Mouse (Mus musculus) T-helper 17 cell (primary cell): ENCODE results near the gene Abhd6.

Experiments used
- in situ Hi-C, 2 experiments: fragments of 300-600 bp; cut with MboI, MseI; formaldehyde crosslinking; loops; 1 replicate in 1 of 2; 2 replicates in 1 of 2; pipeline ENCODE4 v1.15.1; 2025; ENCODE audit warnings: high pct_unique_total_duplicates in 2 of 2

The Abhd6 gene

DNA sequence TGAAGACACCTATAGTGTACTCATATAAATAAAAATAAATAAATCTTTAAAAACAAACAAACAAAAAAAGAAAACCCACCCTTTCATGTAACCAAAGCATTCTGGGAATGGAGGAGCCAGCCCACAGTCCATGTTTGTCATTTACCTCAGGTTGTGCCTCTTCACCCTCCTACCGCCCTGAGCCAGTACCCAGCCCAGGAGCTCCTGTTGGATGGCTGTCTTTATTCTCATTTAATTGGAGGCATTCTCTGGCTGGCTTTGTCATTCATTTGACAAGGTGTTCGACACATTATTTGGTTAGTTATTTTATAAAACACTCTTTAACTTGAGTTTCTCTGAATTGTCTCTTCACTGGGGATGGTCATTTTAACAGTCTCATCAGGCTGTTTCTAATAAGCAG lies 49.2 kb downstream of the Abhd6 start:
- in situ Hi-C loops, result no loop called here

GRCm38 (mm10) chr14:8052661-8053060 lies 50.0 kb downstream of the Abhd6 start:
- in situ Hi-C loops, result no loop called here

DNA sequence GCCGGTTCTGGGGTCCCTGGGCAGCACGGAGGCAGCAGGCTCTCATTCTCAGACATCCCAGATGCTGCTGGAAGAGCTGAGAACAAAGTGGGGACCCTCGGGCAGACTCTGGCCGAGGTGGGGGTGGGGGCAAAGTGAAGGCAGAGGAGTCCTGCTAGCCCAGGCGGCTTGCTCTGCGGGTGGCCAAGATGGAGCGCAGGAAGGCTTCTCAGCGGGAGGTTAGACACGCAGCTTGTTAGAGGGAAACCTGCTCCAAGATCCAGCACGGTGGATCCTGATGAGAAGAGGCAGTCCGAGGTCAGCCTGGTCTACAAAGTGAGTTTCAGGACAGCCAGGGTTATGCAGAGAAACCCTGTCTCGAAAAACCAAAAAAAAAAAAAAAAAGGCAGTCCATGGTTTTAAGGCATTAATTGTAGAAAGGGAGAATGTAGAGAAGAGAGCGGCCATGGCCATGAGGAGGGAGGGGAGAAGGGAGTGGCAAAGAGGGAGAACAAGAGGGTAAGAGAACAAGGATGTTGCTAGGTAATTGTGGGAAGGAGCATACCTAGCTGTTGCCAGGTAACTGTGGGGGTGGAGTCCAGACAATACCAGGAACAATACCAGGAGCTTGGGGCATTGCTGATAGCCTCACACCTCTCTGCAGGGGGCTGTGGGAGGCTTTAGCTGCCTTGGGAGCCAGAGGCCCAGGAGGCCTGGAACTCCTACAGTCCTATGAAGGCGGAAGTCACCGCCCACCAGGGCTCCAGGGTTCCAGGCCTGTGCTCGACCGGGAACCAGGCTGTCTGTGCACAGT lies 51.8 kb downstream of the Abhd6 start:
- in situ Hi-C loops, result no loop called here

DNA sequence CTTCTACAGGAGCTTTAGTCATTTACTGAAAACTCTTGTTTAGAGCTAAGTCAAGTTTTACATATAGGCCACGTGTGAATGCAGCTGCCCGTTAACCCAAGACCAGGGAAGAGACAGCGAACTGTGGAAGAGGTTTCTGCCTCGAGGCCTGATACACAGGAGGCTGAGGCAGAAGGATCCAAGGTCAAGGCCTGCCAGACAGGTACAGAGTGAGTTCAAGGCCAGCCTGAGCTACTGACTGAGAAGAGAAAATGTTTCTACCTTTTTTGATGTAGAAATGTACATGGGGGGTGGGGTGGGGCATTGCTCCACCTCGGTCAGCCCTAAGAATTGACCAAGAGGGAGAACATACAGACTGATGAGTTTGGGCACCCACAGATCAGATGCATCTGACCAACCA lies 53.4 kb downstream of the Abhd6 start:
- in situ Hi-C loops, result no loop called here

GRCm38 (mm10) chr14:8059938-8060337 lies 57.2 kb downstream of the Abhd6 start:
- in situ Hi-C loops, result no loop called here

- in situ Hi-C loops, result no loop called here
These were observed 59.4 kb downstream of the Abhd6 start for GRCm38 (mm10) chr14:8062076-8062475.

DNA sequence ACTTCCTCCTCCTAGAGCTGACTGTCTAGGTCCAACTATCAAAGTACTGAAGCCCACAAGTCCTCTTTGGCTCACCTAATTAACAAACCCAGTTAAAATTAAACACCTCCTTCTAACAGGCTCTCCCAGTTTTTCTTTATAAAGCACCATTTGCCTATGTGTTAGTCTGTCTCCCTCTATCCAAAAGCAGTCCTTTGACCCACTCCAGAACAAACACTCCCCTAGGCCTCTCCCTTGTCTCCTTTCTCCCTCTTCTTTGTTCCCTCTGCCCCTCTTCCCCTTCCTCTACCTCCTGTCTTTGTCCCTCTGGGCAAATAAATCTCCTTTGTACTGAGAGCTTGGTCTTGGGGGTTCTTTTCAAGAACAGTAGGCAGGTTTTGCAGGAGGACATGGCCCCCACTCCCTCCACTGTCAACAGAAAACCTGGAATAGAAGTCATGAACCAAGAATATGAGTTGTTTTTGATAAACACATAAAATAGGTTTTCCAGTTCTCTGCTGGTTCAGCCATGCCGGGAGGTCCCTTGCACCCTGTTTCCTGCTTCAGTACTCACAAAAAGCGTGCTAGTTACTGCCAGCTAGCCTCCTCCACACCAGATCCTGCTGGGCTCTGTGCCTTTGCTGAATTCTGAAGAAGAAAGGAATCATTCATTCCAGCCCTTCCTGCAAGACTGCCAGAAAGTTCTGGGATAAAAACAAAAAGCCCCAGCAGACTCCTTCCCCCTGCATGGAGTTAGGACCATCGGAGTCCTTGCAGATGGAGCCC lies 60.0 kb downstream of the Abhd6 start:
- in situ Hi-C loops, result no loop called here

GRCm38 (mm10) chr14:8063835-8064785 lies 61.4 kb downstream of the Abhd6 start:
- in situ Hi-C loops, result no loop called here

DNA sequence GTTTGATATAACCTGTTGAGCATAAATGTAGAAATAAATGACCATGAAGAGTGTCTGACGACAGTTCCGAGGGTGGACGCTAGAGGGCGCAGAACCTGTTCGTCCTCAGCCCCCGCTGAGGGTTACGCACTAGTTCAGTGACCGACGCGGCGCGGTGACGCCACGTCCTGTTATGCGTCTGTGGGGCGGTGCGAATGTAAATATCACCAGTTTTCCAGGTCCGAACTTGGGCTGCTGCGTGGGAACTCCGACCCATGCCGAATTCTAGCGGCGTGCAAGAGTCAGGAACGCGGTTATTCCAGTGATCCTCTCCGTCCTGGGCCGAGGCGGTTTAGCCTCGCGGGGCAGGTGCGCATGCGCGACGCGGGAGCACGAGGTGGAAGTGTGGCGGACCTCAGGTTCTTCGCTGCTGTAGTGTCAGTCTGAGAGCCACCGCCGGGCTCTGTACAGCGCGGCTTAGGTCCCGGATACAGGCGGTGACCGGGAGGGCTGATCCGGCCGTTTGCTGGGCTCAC lies 77.5 kb downstream of the Abhd6 start, which contains the start of gene Rpp14:
TSS of gene Rpp14 (plus strand) at position 203 of the 515 bp plus-strand sequence.
- in situ Hi-C loops, result no loop called here

DNA sequence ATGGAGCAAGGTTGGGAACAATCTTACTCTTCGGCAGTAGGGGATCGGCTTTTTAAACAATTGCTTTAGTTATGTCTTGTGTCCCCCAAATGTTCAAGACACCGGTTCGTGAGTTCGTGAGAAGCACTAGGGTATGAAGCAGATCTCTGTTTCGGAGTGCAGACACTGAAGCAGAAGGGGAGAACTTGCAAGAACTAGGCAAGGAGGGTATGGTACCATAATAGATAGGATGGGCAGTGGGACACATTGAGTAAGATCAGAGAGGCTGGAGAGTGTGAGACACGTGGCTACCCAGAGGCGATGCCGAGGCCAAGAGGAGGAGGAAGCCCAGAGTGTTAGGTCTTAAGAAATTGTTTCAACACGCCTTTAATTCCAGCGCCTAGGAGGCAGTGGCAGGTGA lies 78.0 kb downstream of the Abhd6 start:
- in situ Hi-C loops, result no loop called here

DNA sequence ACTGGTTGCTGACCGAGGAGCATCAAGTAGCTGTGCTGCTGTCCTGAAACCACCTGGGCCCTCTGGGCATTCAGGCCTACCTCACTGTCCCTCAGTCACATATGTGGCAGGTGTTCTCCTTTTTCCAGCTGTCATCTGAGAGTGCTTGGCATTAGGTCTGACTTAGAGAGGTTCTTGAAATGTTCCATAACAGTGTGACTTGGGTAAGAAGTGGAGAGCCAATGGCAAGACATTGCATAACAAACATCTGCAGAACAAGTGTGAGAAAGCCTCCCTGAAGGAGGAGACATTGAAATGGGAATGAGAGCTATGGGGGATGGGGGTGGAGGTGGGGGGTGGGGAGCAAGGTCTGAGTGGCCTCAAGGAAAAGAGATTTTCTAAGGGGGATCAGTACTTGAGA lies 80.2 kb downstream of the Abhd6 start:
- in situ Hi-C loops, result no loop called here

GRCm38 (mm10) chr14:8089016-8089415 lies 86.3 kb downstream of the Abhd6 start:
- in situ Hi-C loops, result no loop called here

GRCm38 (mm10) chr14:8092573-8092972 lies 89.9 kb downstream of the Abhd6 start:
- in situ Hi-C loops, result no loop called here

GRCm38 (mm10) chr14:8093427-8093826 lies 90.7 kb downstream of the Abhd6 start:
- in situ Hi-C loops, result no loop called here

DNA sequence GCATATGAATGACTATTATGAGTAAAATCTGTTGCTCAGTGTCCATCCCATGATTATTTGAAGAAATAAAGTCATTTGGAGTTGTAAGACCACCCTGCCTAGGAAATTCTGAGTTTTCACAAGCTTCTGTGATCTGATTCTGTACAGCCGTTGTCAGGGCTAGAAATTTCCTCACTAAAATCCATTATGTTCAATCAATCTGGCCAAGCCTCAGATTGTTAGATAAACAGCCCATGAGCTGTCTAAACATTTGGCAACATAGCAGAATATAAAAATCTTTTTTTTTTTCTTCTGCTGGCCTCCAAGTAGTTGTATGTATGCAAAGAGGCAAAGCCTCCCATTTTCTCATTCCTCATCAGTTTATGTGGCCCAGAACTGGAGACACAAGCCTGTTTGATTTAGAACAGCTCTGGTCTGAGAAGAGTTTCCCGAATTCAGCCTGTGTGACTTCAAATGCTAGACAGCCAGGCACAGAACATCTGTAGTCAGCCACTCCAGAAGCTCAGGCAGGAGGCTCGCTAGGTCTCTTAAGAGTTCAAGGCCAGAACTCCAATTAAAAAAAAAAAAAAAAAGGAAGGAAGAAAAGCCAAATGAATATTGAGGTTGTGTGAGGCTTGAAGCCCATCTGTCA lies 92.3 kb downstream of the Abhd6 start:
- in situ Hi-C loops, result loop anchor here in 1 of 2 experiments (5.0 kb wide), 1 partner anchor 72 kb away; no protein-coding TSS in a partner anchor

- in situ Hi-C loops, result loop anchor here in 1 of 2 experiments (5.0 kb wide), 1 partner anchor 72 kb away; no protein-coding TSS in a partner anchor
These were observed 92.9 kb downstream of the Abhd6 start for GRCm38 (mm10) chr14:8095562-8095950.

DNA sequence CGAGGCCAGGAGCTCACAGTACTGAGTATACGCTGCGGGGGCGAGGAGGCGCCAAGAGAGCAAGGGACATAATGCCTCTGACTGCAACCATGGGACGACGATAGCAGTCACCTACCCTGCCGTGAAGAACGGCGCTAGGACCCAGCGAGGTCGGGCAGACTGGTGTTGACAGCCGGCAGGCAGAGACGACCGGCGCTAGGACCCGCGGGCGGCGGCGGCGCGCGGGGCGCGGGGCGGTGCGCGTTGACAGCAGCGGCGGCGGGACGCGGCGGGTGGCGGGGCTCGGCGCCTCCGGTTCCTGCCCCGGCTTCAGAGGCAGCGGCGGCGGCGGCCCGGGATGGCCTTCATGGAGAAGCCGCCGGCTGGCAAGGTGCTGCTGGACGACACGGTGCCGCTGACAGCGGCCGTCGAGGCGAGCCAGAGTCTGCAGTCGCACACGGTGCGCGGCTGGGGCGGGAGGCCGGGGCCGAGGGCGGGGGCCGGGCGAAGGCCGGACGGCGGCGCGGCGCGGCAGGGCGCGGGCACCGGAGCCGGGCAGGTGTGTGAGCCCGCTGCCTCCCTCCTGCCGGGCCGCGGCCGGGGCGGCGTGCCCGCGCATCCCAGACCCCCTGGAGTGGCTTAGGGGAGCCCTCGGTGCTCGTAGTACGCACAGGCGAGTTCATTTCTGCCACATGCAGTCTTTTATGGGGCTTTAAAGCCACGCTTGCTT lies 95.4 kb downstream of the Abhd6 start, which contains the start of gene Pxk:
TSS of gene Pxk (plus strand) at position 234 of the 709 bp plus-strand sequence.
- in situ Hi-C loops, result loop anchor here in 1 of 2 experiments (5.0 kb wide), 1 partner anchor 69 kb away; no protein-coding TSS in a partner anchor

- in situ Hi-C loops, result loop anchor here in 1 of 2 experiments (5.0 kb wide), 1 partner anchor 69 kb away; no protein-coding TSS in a partner anchor
These were observed 95.9 kb downstream of the Abhd6 start for GRCm38 (mm10) chr14:8098687-8098995.

DNA sequence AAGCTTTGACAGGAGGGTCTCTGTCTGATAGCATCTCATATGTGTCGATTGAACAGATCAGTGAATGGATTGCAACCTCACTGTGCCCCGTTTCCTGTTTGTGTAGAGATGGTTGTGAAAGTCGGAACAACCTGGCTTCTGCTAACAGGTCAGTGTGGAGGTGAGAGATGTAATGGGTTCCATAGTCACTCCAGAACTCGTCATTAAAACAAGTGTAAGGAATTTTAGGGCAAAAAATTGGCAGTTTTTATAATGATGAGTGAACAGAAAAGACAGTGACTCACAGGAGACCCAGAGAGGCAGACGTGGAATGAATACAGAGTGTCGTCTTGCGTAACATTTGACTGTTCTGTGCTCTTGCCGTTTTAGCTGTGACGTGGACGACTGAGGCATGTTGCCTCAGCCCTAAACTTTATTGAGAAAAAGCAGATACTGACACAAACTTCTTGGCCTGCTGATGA lies 96.9 kb downstream of the Abhd6 start:
- in situ Hi-C loops, result loop anchor here (5.0 kb wide), 2 partner anchors 53 to 68 kb away; no protein-coding TSS in a partner anchor

GRCm38 (mm10) chr14:8101886-8102285 lies 99.2 kb downstream of the Abhd6 start:
- in situ Hi-C loops, result loop anchor here in 1 of 2 experiments (5.0 kb wide), 1 partner anchor 50 kb away; no protein-coding TSS in a partner anchor
